Mouse (Mus musculus) lung, adult 2 months (tissue): Measurements from ENCODE around the gene Thada.
A peak's percentile ranks its signal among the peaks of the same experiment; 100 is the strongest.

Experiments
- CTCF ChIP-seq: fragments of 200-500 bp; IDR thresholded peaks from 2 replicates; pipeline ENCODE4 v1.5.1; 2011; ENCODE audit warnings: mild to moderate bottlenecking, low read length, control low read depth; ENCODE audit not compliant: insufficient read depth
- POLR2A ChIP-seq: fragments of 200-500 bp; IDR thresholded peaks from 2 replicates; pipeline ENCODE4 v1.6.1; 2011; ENCODE audit warnings: low read depth, mild to moderate bottlenecking, control low read depth, low read length, borderline replicate concordance; ENCODE audit errors: extremely low read depth

- TF ChIP-seq CTCF (peak; percentile 4; the same call in 1 of the 2 replicates), POLR2A (no peak)
These were observed 80.3 kb downstream of the Thada start for GRCm38 (mm10) chr17:84385696-84386095.
